Mouse (Mus musculus): ENCODE measurements around the gene Igsf21.

The Igsf21 gene

DNA sequence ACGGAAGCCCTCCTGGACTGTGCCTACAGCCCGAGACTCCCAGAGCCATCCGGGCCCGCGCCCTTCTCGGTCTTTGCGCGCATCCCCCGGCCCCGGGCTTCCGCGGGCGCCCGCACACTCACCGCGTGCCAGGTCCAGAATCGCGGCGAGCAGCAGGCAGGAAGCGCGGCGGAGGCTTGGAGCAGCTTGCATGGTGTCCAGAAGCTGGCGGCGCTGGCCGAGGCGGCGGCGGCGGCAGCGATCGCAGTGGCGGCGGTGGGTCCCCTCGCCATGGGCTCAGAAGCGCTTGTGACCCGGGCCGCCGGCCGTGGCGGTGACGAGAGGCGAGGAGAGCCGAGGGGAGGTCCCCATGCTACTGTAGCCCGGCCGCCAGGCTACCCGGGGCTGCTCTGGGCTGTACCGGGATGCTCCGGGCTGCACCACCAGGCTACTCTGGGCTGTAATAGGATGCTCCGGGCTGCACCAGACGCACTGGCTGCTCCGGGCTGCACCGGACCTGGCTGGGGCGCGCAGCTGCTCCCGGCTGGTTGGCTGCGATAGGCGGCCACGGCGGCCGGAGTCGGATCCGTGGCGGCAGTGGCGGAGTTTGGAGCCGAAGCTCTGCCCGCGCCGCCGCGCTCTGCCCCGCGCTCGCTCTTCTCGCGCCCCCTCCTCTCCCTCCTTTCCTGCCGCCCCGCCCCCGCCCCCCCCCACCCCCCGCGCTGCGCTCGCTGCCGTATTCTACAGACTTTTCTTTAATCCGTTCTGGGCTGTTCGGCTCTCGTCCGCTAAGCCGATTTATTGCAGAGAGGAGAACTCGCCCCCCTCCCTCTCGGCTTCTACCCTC, at the start of gene Igsf21:
Gene Igsf21 (minus strand): TSS at position 605 of the 826 bp plus-strand sequence.
- DNase-seq (ENCODE audit: low spot score in 2 of 2), result peak in 1 of 2 experiments; percentile 32

DNA sequence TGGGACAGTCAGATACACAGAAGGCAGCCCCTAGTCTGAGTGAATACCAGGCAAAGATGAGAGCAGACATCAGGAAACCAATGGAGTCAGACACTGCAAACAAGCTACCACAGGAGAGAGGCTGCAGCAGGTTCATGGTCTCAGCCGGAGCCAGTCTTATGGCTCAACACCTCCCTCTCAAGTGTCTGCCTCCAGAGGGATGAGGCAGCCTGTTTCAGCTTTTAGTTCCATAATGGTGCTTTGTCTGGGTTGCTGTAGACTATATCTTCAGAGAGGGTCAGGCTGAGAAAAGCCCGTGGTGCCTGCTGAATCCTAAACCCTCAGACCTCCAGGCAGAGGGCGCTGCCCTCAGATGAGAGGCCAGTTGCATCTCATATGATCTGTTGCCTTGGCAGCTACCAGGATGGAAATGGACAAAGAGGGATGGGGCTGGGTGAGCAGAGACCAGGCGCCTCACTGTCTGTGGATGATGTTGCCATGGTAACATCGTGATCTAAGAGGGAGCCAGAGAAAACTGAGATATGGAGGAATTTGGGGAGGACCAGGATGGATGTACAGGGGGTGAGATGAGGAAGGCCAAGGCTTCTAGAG, 39.2 kb upstream of the Igsf21 start:
- DNase-seq (ENCODE audit: low spot score in 2 of 2), result peak in 1 of 2 experiments; percentile 45

DNA sequence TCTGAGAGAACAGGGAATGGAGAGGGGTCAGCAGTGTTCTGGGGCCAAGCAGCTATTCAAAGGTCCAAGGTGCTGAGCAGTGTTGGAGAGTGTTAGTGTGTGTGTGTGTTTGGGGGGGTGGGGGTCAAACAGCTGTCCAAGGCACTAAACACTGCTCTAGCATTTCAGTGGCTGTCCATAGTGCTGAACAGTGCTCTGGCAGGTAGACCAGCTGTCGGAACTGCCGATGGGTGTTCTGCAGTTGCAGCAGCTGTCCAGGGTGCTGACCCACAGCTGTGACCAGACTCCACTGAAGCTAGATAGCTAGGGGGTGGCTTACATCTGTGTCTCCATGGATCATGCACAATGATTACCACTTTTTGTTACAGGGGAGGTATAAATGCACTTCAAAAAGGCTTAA, 36.8 kb upstream of the Igsf21 start:
- no peak for DNase-seq (ENCODE audit: low spot score in 2 of 2)

DNA sequence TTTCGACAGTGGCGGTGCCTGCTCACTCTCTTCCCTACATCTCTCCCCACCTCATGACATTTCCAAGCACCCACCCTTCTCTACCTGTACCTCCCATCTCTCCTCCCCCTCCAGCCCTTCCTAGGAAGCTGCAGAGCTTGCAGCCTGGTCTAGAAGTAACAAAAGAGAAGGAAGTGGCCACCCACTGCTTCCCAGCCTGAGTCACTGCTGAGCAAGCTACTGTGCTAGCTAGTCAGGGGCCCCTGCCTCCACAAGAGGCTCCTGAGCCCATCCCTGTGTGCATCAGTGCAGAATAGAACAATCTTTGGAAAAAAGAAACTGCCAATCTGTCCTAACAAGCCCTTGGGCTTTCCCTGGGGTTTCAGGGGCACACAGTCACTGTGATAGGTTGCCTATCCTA, 31.7 kb upstream of the Igsf21 start:
- peak; percentile 29 to 39 for DNase-seq (ENCODE audit: low spot score in 2 of 2)

DNA sequence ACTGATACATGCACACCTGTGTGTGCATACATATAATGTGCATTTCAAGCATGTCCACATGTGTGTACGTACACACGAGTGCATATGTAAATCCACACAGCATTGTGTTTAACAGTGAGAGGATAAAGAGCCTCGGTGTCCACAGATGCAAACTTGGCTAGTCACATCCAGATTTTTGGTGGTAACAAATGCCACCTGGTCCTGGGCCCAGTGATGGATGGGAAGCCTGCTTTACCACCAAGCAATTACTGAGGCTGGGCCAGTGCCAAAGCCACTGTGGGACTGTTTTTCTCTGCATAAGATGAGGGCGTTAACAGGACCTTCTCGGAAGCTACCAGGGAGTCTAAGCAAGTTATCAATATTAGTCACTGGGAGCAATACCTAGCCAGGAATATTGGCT, 25.3 kb upstream of the Igsf21 start:
- no peak for DNase-seq (ENCODE audit: low spot score in 2 of 2)

DNA sequence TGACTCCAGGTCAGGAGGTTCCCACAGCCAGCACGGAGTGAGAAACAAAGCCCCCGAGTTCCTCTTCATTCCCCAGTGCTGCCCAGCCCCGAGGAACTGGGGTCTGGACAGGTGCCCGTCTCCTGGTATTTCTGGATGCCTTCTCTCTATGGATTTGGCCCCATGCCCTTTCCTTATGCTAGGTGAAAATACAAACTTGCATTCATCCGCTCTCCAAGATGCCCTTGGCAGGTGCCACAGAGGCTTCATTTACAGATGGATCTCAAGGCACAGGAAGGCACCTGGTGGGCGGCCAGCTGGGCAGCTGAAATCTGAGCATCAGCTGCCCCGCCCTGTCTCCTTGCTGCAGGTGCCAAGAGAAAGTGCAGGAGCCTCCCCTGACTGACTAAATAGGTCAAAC, 23.9 kb upstream of the Igsf21 start:
- no peak for DNase-seq (ENCODE audit: low spot score in 2 of 2)

DNA sequence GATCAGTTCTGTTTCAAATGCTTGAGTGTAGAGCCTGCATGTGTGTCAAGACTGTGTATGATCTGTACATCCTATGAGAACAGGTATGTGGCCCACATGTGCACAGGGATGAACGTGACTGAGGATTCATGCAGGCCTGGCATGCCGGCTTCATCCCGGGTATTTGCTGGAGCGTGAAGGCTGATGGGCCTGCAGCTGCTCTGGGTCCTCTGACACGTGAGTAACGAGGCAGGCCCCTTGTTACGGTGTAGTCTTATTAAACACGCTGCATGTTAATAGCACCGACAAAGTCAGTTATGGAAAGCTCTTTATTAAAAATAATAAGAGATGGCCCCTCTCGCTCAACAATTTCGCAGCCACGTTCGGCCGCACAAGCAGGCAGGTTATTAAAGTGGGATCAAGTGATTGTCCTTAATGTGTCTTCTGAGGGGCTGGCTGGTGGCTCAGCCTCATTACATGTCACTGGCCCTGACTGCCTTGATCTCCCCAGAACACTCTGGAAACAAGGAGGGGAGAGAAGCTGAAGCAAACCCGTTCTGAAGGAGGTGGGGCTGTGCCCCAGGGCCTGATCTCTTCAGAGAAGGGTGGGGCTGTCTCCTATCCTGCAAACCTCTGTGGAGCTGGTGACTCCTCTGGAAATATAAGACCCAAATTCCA, 22.7 kb upstream of the Igsf21 start:
- no peak for DNase-seq (ENCODE audit: low spot score in 2 of 2)

DNA sequence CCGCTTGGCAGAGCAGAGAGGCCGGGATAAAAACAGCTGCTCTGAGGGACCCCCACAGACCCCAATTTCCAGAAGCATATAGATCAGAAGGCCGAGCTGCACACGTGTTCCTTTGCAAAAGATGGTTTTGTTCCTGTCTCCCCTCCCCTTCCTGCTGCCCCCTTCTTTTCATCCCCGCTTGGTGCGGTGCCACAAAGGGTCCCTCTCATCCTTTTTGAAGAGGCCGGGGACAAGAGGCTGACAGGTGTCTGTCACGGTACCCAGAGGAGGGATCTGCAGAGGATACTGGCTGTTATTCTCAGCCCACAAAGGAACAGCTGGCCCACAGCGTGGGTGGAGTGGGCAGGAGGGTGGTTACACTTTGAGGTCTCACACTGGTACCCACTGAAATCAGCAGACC, 21.3 kb upstream of the Igsf21 start:
- DNase-seq (ENCODE audit: low spot score in 2 of 2), result no peak

DNA sequence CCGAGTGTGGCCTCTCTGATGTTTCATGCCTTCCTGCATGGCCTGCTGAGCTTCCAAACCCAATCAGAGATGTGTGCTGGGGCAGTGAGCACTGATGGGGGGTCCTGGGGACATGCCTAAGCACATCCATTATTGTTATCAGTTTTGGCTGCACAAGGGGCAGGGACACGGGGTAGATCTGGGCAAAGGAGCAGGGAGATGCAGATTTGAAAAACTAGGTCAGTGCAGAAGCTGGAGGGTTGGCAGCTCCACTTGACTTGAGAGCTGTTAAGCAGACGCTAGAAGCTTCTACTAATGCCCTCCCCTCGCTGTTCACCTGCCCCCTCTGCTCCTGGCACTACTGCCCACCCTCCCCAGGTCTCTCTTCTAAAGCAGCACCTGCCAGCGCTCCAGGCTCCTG, 20.5 kb upstream of the Igsf21 start:
- DNase-seq (ENCODE audit: low spot score in 2 of 2), result no peak

DNA sequence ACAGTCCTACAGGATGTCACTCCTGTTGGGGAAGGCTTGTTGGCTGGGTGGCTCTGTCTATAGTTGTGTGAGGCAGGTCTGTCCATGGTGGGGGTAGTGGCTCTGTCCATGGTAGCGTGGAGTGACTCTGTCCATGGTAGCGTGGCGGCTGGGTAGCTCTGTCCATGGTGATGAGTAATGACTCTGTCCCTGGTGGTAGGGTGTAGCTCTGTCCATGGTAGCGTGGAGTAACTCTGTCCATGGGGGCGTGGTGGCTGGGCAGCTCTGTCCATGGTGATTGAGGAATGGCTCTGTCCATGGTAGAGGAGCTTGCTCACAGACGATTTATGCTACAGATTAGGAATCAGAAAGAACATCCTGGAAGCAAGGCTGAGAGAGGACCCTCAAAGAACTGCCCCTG, 12.4 kb upstream of the Igsf21 start:
- DNase-seq (ENCODE audit: low spot score in 2 of 2), result no peak

DNA sequence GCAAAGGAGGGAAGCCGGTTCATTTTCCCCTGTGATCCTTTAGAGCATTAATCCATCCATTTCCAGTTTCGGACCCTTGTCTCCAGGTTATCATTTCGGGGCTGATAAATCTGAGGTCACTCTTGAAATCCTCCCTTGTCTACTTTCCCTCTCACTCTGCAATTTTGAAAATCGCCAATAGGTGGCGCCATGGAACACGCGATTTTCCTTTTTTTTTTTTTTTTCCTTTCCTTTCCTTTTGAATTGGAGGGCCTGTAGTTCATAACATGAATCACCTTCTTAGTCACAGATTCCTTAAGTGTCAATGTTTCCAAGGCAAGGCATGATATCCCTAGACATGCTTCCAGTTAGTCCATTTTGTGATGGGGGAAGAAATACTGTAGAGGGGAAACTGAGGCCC, 5.8 kb upstream of the Igsf21 start:
- peak in 1 of 2 experiments; percentile 56 for DNase-seq (ENCODE audit: low spot score in 2 of 2)

DNA sequence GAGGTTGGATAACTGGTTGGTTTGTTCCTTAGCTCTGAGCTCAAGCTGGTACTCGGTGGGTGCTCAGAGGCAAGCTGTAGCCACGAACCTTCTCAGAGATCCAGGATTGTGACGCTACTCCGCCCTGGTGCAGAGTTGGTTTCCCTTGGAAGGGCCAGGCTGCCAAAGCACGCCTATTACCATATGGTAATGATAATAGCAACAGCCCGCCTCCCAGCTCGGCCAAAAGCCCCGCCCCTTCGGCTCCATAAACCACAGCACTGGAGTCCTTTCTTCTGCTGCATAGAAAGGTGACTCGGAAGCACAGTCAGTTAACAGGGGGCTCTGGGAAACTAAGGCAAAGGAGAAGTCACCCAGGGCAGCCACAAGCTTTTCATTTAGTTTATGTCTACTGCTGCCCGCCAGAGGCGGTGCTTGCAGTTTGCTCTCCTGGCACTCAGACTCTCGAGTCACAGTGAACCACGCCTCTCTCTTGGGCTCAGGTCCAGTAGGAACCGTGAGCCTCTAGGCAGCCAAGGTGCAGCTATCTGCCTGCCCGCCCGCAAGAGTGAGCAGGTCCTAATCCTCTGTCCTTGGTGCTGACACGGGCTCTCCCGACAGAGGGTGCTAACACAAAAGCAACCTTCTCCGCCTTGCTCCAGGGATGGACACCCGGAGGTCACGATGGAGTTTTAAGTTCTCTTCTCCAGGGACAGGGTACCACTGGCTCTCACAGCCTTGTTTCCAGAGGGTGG, 2.6 kb upstream of the Igsf21 start:
- peak in 1 of 2 experiments; percentile 50 for DNase-seq (ENCODE audit: low spot score in 2 of 2)

DNA sequence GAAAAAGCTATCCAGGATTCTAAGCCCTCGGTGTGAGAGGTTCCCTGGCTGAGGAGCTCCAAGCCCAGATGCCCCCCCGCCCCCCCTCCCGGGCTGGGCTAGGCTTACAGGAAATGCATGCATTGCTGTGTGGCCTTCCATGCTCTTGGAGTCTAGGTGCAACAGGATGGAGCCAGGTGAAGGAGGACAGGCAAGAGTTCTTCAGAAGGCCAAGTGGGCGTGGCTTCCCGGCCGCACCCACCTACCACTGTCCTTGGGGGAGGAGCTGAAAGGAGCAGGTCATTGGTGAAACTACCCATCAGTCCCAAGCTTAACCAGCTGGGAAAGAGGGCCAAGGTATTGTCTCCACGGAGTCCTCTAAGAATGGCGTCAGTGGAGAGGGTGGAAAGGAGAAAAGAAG, 1.8 kb upstream of the Igsf21 start:
- DNase-seq (ENCODE audit: low spot score in 2 of 2), result no peak

DNA sequence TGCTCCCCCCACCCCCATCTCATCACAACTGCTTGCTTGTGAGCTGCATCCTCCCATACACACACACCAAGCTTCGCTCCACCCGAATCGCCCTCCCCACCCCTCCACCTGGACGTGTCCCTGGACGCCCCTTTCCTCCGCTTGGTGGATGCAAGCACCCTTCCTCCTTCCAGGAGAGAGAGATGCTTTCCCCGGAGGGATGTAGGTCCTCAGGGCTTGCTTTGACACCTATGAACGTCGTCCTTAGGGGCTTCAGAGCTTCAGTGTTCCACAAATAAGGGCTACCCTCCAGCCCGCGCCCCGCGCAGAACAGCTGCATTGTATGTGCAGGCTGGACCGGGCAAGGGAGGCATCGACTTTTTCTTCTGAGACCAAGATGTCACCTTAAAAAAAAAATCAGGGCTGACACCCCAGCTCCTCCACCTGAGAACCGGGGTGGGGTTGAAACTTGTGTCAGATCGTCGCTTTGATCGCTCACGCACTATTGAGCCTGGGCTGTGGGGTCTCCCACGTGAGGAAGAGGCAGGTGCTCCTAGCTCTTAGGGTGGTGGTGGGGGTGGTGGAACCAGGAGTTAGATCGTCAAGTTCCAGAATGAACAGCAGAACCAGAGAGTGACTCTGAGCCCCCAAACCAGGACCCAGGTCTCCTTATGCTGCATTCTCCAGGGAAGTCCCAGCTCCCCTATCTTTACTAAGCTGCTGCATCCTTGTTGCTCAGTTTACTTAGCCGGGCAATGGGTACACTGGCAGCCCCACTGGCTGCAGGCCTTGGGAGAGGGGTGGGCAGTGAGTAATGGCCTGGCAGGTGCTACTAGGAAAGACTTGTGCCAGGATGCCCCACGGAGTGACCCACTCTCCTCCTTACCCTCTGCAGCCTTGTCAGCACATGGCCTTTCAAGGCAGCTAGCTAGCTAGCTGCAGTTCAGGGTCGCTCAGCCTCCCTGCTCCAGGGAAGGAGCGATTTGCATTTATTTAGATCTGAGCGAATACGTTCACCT, 721 bp upstream of the Igsf21 start:
- no peak for DNase-seq (ENCODE audit: low spot score in 2 of 2)

DNA sequence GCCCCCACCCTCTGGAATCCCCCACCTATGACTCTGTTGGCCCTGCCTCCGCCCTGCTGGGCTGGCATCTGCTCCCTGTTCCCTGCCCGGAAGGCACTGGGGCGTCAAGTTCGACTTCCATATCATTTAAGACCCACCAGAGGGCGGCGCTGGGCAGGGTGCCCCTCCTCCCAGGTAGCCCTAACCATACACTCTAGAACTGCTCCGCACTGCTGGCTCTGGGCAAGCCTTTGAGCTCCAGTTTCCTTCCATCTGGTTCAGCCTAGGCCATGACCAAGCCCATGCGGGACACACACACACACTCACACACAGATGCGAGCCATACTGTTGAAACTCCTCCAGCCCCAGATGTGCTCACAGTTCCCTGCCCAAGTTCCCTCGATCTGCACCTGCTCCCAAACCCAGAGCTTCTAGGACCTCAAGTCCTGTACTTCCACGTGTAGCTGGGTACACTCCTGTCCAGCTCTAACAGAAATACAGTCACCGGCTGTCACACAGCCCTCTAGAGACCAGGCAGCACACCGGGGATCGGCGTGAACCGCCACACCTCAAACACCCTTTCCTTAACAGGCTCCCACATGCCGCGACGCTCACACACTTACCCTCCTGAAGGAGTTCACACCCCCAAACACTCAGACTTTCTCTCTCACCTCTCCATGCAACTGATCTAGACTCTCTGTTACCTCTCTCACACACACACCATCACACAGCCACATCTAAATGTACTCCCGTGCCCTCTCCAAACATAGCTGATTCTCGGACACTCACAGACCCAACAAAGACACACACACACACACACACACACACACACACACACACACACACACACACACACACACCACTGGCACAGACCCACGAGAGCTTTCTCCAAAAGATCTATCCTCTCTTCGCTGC, 1.1 kb downstream of the Igsf21 start:
- DNase-seq (ENCODE audit: low spot score in 2 of 2), result no peak

DNA sequence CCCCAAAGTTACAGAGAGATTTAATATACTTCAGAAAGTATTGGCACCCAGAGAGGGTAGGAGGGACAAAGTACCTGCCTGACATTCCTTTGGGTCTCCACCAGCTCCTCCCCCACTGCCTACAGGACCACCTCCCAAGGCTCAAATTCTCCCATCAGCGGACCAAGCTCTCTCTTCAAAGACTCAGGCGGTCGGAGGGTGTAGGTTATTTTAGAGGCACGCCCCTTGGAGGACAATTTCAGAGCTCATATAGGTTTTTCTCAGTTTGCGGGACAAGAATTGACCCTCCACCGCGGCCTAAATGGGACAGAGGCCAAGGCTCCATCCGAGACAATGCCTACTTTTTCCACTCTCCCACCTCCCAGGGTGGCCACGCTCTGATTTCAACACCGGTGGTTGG, 1.7 kb downstream of the Igsf21 start:
- no peak for DNase-seq (ENCODE audit: low spot score in 2 of 2)

DNA sequence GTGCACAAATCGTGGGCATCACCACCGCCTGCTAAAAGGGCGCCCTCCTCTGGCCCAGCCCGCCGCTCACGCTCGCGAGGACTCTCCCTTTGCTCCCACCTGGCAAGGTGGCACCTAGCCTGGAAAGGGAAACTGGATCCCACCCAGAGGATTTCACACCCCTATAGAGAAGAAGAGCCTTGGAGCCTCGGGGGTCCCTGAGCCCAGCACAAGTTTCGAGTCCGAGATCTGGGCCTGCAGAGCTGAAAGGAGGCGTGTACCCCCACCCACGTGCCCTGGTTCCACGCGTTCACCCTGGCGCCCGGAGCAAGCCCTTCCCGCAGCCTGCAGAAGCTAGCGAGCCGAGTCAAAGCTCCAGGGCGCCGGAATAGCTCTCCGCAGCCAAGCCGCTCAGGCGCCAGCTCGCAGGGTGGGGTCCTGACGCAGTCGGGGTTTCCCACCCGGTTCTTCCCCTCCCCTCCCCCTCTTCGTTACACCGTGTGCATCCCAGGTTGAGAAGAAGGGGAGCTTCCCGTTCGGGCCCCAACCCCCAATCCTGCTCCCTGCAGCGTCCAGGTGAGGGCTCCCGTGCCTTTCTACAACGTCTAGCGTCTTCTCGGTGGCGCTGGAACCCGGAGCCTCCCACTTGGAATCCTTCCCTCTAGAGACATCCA, 2.3 kb downstream of the Igsf21 start:
- DNase-seq (ENCODE audit: low spot score in 2 of 2), result no peak

DNA sequence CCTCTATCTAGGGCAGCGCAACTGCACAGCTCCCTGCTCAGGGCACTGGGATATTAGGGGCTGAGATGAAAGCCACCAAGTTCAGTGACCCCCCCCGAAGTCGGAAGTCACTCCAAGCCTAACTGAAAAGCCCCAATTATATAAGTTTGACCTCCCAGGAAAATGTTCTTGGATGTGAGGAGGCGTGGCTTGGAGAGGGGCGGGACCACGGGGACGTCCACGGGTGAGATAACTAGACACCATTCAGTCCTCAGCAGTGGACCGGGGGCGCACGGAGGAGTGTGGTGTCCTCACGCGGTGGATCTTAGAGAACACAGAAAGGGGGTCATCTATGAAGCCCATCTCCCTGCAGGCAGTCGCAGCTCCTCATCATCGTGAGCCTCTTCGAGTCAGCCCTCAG, 3.4 kb downstream of the Igsf21 start:
- no peak for DNase-seq (ENCODE audit: low spot score in 2 of 2)

DNA sequence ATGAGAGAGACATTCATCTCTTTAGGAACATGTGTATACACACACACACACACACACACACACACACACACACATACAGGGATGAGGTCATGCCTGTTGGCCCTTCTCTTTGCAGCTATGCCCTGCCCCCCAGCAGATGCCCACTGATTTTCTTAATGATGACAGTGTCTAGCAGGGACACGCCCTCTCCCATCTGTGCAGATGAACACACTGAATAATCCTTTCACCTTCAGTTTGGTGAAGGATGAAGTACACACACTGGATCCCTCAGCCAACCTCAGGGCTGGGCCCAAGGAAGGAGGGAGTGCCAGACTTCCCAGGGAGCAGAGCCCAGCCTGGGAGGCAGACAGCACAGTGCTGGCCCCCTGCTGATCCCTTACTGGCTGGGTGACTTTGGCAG, 4.3 kb downstream of the Igsf21 start:
- DNase-seq (ENCODE audit: low spot score in 2 of 2), result no peak

Measured in left cerebral cortex, adult 9 months (tissue).